9 mouse cellular contexts compared by ENCODE assay signal in genomic region chr11:85759634-85760439, GRCm38 (mm10).
DNase-seq lines count a peak whose midpoint lies in the region; ATAC-seq and TF ChIP-seq lines count a peak whose summit lies in the region.
"Had no signal": no experiment of that assay in that cellular context is flagged by ENCODE, and none has a peak within 500 bp of the region (broad histone marks: within the 10 kb centered on the region; RNA-seq: fewer than 3 reads in every experiment).

No protein-coding gene starts in this region.

- 0 out of 2 replicates have a peak overlapping the region, but pooled peaks have one; percentile 31 for H3K27ac ChIP-seq in hindbrain, embryonic 10.5 days
- no peak overlapping the region for H3K27ac ChIP-seq in hindbrain, postnatal 0 days
- H3K27ac ChIP-seq in stomach, embryonic 16.5 days (ENCODE audit: low read length): peak overlapping the region; percentile 66
- H3K27ac ChIP-seq: liver, embryonic 14.5 days had no signal

- H3K9ac ChIP-seq in hindbrain, postnatal 0 days (replicated peaks; ENCODE audit: low read length): no peak overlapping the region
- H3K9ac ChIP-seq in stomach, embryonic 16.5 days (ENCODE audit: low read length): 0 out of 2 replicates have a peak overlapping the region, but pooled peaks have one; percentile 26
- H3K9ac ChIP-seq: liver, embryonic 14.5 days had no signal

- WGBS in hindbrain, embryonic 10.5 days: 67% methylated on average over 14 of the region's 14 CpGs
- WGBS in hindbrain, postnatal 0 days: 53% methylated on average over 14 of the region's 14 CpGs
- 57% methylated on average over 14 of the region's 14 CpGs for WGBS in stomach, embryonic 16.5 days

- intact Hi-C loops in heart, postnatal 10 days (cut with DNase I): loop anchor here (5.0 kb wide), 1 partner anchor 243 kb away; no protein-coding TSS in a partner anchor

- H3K4me3 ChIP-seq in hindbrain, embryonic 10.5 days: no peak overlapping the region
- no peak overlapping the region for H3K4me3 ChIP-seq in hindbrain, postnatal 0 days (ENCODE audit: low read length)
- H3K4me3 ChIP-seq in stomach, embryonic 16.5 days (replicated peaks; ENCODE audit: low read length): no peak overlapping the region

- H3K27me3 ChIP-seq in hindbrain, embryonic 10.5 days (ENCODE audit: insufficient read depth, poor library complexity, severe bottlenecking): peaks cover 23% of the 10 kb centered on the region
- no peaks in the 10 kb centered on the region for H3K27me3 ChIP-seq in hindbrain, postnatal 0 days (ENCODE audit: insufficient read depth, low read length)
- no peaks in the 10 kb centered on the region for H3K27me3 ChIP-seq in stomach, embryonic 16.5 days (ENCODE audit: control insufficient read depth, insufficient read depth, low read length)

- no peak for TF ChIP-seq CTCF in hindbrain, postnatal 0 days (IDR thresholded peaks at IDR 0.05; ENCODE audit: low read depth)

- ATAC-seq in hindbrain, postnatal 0 days: no peak
- no peak for ATAC-seq in stomach, embryonic 16.5 days (ENCODE audit: insufficient read depth, low FRiP score)
- no peak for ATAC-seq in erythroid progenitor cell, adult 5-6 weeks (replicated peaks; ENCODE audit: low FRiP score, poor library complexity, severe bottlenecking)

- no peaks in the 10 kb centered on the region for H3K9me3 ChIP-seq in hindbrain, embryonic 10.5 days
- H3K9me3 ChIP-seq in hindbrain, postnatal 0 days (ENCODE audit: low read length): no peaks in the 10 kb centered on the region
- H3K9me3 ChIP-seq in stomach, embryonic 16.5 days (replicated peaks; ENCODE audit: control insufficient read depth, low read length): no peaks in the 10 kb centered on the region

- H3K4me2 ChIP-seq in hindbrain, postnatal 0 days (ENCODE audit: low read depth, low read length): no peak overlapping the region
- H3K4me2 ChIP-seq in stomach, embryonic 16.5 days (ENCODE audit: low read depth, low read length): no peak overlapping the region

- DNase-seq in hindbrain, embryonic 10.5 days (ENCODE audit: low spot score): no peak
- no peak for DNase-seq in hindbrain, postnatal 0 days (ENCODE audit: low spot score)
- peak; percentile 25 for DNase-seq in retina, embryonic 14.5 days (ENCODE audit: low spot score)
- DNase-seq in retina, postnatal 1 day: no peak
- peak; percentile 58 to 60 for DNase-seq in heart, postnatal 10 days
- no peak for DNase-seq in right cerebral cortex, postnatal 36 days (ENCODE audit: low spot score in 2 of 2)

- peaks cover 31% of the 10 kb centered on the region for H3K4me1 ChIP-seq in hindbrain, embryonic 10.5 days (replicated peaks)
- H3K4me1 ChIP-seq in hindbrain, postnatal 0 days (ENCODE audit: insufficient read depth, low read length): no peaks in the 10 kb centered on the region
- H3K4me1 ChIP-seq in stomach, embryonic 16.5 days (ENCODE audit: control insufficient read depth, insufficient read depth, low read length): peaks cover 28% of the 10 kb centered on the region

- H3K36me3 ChIP-seq in hindbrain, embryonic 10.5 days: no peaks in the 10 kb centered on the region
- no peaks in the 10 kb centered on the region for H3K36me3 ChIP-seq in hindbrain, postnatal 0 days (ENCODE audit: insufficient read depth, low read length)
- no peaks in the 10 kb centered on the region for H3K36me3 ChIP-seq in stomach, embryonic 16.5 days (ENCODE audit: control insufficient read depth, insufficient read depth, low read length)

Comparison
In these comparisons a context has a peak if more than half of its experiments do, and no peak if none do; other contexts are left out.
1. DNase-seq: peak in retina, embryonic 14.5 days (single experiment) and heart, postnatal 10 days (2 of 2); none in hindbrain, embryonic 10.5 days (single experiment), hindbrain, postnatal 0 days (single experiment), retina, postnatal 1 day (single experiment) and right cerebral cortex, postnatal 36 days (0 of 2).